Mouse (Mus musculus): ENCODE data around the gene Lama5. TPM values are rescaled to one million over a fixed set of nuclear protein-coding genes. Genes with fewer than 3 reads are reported as not detected.
A peak's percentile ranks its signal among the peaks of the same experiment; 100 is the strongest.

Lama5 gene
- polyA plus RNA-seq, 1 experiment, result 3.2 TPM

DNA sequence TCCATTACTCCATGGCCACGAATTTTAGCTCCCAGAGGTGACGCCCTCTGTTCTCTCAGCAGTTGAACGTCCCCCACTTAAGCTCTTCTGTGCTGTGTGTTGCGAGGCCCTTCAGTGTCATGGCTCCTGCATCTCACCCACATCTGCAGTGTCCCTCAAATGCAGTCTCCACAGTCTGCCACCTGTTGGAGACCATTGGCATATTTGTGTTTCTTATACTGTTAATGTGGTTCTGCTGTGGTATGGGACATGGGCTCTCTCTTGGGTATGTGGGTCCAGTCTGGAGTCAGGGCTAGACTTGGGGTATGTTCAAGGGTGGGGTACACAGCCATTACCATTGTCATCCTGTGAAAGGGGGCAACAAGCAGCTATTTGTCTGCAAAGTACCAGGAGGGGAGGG, 52.5 kb downstream of the Lama5 start:
- H3K4me1 ChIP-seq (ENCODE audit: control insufficient read depth, insufficient read depth, insufficient read length, low read length), result peaks cover 11% of the 10 kb centered on the region
- no peak overlapping the region for H3K27ac ChIP-seq (replicated peaks; ENCODE audit: low read depth, low read length)
- H3K4me3 ChIP-seq (ENCODE audit: insufficient read depth, low read depth, low read length), result peak overlapping the region; percentile 92

DNA sequence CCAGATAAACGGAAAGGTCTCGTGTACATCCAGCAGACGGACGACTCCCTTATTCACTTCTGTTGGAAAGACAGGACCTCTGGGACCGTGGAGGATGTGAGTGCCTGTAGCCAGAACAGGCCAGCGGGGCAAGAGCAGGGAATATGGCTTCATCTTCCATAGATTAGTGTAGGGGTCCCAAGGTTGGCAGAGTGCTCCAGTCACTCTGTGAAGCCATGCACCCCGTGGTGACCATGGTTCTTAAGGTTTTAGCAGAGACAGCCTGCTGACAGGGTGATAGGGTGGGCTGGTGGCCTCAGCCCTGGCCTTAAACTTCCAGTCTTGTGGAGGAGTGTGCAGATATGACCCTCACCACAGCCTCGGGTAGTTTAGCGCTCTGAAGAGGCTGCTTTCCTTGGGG, 53.5 kb downstream of the Lama5 start:
- Histone ChIP-seq H3K4me1 (ENCODE audit: control insufficient read depth, insufficient read depth, insufficient read length, low read length) (peaks cover 11% of the 10 kb centered on the region), H3K4me3 (ENCODE audit: insufficient read depth, low read depth, low read length) (peak overlapping the region; percentile 92), H3K27ac (replicated peaks; ENCODE audit: low read depth, low read length) (peak overlapping the region; percentile 89)

DNA sequence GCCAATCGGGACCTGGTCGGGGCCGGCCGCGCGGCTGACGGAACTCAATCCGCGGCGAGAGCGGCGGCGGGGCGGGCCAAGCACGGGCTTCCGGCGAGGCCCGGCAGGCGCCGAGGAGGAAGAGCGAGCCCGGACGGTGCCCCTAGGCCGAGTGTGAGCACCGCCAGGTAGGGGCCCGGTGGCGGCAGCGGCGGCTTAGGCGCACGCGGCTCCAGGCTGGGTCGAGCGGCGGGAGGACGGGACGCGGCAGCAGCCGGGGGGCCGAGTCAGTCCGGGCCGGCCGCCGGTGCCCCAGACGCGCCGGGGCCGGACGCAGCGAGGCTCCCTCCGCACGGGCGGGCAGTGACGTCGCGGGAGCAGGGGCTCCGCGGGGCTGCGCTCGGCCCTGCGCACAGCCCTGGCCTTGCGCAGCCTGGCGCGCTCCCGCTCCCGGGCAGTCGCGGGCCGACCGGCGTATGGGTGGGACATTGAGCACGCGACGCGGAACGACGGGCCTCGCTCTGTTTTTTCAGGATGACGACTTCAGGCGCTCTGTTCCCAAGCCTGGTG, 54.1 kb downstream of the Lama5 start:
- Histone ChIP-seq H3K27ac (replicated peaks; ENCODE audit: low read depth, low read length) (peak overlapping the region; percentile 89), H3K4me3 (ENCODE audit: insufficient read depth, low read depth, low read length) (peak overlapping the region; percentile 92), H3K4me1 (ENCODE audit: control insufficient read depth, insufficient read depth, insufficient read length, low read length) (peaks cover 11% of the 10 kb centered on the region)

DNA sequence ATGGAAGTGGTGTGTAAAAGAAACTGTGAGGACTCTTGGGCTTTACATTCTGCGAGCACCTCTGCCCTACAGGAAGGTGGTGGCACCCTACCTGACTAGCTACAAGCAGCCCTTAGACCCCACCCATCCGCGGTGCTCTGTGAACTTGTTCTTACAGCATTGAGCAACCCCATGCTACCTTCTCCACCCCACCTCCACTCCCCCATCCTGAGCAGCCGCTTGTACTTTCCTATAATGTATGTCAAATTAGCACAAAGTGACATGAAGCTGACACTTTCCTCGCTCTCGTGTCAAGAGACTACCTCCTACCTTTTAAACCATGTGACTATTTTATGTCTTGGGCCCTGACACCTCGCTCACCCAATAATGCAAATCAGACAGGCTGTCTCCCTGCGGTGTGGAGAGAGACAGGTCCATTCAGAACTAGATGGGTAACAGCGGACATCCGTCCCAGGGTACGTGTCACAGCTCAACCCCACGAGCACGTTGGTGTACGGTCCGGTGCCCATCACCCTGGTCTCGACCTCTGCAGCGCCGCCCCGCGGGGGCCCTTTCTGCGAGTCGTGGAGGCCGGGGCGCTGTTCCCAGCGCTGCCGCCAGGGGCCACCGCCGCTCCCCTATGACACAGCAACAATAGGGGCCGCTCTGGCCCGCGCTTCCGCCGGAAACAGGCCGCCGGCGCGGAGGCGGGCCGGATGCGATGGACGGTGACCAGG, 54.7 kb downstream of the Lama5 start, which contains the start of gene Adrm1:
Adrm1 (plus strand) TSS at position 680 of the 716 bp plus-strand sequence.
- peak within 1 kb of the TSS; percentile 89 for H3K27ac ChIP-seq (replicated peaks; ENCODE audit: low read depth, low read length)

DNA sequence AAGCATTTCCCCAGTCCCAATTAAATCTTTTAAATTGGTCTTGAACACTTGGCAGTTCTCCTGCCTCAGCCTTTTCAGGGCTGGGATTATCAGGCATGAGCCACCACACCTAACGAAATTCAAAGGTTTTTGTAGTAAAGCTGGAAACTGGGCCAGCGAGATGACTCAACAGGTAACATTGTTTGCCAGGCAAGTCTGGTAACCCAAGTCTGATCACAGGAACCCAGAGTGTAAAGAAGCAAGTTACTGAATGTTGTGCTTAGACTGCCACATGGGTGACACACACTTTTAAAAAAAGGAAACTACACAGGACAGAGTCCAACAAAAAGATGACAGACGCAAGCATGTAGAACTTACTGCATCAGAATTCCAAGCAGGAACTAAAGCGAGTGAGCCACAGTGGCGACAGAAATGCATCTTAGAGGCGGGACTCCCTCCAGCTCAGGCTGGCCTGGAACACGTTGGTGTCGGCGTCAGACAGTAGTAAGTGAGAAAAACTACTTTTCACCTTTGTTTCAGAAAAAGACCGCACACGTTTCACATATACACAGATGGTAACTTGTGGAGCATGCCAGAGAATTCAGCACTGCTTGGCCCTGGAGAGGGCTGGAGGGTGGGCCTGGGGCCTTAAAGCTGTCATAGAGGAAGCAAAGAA, 55.4 kb downstream of the Lama5 start:
- Histone ChIP-seq H3K27ac (replicated peaks; ENCODE audit: low read depth, low read length) (no peak overlapping the region), H3K4me3 (ENCODE audit: insufficient read depth, low read depth, low read length) (no peak overlapping the region), H3K4me1 (ENCODE audit: control insufficient read depth, insufficient read depth, insufficient read length, low read length) (peaks cover 11% of the 10 kb centered on the region)

More for the DNA sequence above, 54.7 kb downstream of the Lama5 start, which contains the start of gene Adrm1:
- Histone ChIP-seq H3K4me1 (ENCODE audit: control insufficient read depth, insufficient read depth, insufficient read length, low read length) (peaks cover 11% of the 10 kb centered on the region), H3K4me3 (ENCODE audit: insufficient read depth, low read depth, low read length) (peak within 1 kb of the TSS; percentile 92)

DNA sequence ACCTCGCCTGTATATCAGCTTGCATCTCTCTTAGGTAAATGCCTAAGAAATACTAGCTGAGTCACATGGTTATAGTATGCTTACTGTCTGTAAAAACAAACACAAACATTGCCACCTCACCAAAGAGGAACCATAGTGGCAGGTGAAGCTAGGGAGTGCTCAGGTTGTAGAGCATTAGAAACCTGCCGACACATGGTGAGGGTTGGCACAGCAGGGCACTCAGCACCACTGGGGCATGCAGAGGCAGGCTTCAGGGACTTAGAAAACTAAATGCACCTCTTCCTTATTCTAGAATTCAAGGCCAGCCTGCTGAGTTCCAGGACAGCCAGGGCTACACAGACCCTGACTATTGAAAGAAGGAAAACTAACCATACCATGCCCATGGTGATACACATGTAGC, 58.8 kb downstream of the Lama5 start:
- no peak overlapping the region for H3K27ac ChIP-seq (replicated peaks; ENCODE audit: low read depth, low read length)
- H3K4me1 ChIP-seq (ENCODE audit: control insufficient read depth, insufficient read depth, insufficient read length, low read length), result no peaks in the 10 kb centered on the region
- H3K4me3 ChIP-seq (ENCODE audit: insufficient read depth, low read depth, low read length), result no peak overlapping the region

DNA sequence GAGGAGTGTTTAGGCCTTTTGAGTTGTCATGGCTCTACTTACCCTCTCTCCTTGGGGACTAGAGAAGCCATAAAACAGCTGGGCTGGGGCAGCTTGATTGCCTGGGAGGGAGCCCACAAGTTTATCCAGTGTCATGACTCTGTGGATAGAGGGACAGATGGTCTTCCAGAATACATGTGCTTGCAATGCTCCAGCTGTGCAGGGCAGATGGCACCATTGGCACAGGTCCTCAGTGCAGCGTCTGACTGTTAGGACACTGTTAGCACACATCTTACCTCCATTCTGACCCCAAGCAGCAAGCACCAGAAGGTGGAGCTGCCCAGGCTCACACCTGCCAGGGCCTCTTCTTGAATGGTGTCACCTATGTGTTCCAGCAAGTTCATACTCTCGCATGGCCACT, 59.8 kb downstream of the Lama5 start:
- no peak overlapping the region for H3K4me3 ChIP-seq (ENCODE audit: insufficient read depth, low read depth, low read length)
- H3K4me1 ChIP-seq (ENCODE audit: control insufficient read depth, insufficient read depth, insufficient read length, low read length), result no peaks in the 10 kb centered on the region
- H3K27ac ChIP-seq (replicated peaks; ENCODE audit: low read depth, low read length), result no peak overlapping the region

DNA sequence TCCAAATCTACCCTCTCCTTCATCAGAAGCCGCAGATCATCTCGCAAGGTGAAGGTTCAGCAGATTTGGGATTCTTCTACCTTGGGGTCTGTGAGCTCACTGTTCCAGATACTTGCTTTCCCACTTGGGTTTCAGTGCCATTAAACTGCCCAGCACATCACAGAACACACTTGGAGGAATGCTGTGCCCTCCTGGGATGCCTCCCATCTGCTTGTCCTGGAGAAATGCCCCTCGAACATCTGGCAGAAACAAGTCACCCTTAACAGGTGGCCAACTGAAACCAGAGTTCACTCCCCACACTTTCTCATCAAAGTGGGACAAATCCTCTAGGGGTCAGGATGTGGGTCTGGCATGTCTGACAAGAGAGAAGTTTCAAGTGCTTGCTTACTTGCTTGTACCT, 67.0 kb downstream of the Lama5 start:
- Histone ChIP-seq H3K4me1 (ENCODE audit: control insufficient read depth, insufficient read depth, insufficient read length, low read length) (no peaks in the 10 kb centered on the region), H3K27ac (replicated peaks; ENCODE audit: low read depth, low read length) (no peak overlapping the region)

DNA sequence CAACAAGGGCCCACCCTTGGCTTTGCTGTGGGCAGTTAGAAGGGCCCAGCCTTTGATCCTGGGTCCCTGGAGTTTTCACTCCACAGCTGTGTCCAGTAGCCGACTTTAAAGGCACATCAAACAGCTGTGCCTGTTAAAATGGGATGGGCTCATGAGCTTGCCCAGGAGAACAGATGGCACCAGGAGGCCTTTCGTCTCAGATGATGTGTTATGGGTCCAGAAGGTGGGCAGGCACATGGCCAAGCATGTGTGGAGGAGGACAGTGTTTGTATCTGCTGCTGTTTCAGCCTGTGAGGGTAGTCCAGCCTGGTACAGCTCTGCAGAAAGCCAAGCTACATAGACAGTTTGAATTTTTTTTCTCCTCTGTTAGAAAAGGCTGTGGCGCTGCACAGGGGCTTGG, 70.9 kb downstream of the Lama5 start:
- H3K27ac ChIP-seq (replicated peaks; ENCODE audit: low read depth, low read length), result no peak overlapping the region
- H3K4me1 ChIP-seq (ENCODE audit: control insufficient read depth, insufficient read depth, insufficient read length, low read length), result no peaks in the 10 kb centered on the region
- H3K4me3 ChIP-seq (ENCODE audit: insufficient read depth, low read depth, low read length), result no peak overlapping the region

More for the DNA sequence above, 67.0 kb downstream of the Lama5 start:
- H3K4me3 ChIP-seq (ENCODE audit: insufficient read depth, low read depth, low read length), result no peak overlapping the region

DNA sequence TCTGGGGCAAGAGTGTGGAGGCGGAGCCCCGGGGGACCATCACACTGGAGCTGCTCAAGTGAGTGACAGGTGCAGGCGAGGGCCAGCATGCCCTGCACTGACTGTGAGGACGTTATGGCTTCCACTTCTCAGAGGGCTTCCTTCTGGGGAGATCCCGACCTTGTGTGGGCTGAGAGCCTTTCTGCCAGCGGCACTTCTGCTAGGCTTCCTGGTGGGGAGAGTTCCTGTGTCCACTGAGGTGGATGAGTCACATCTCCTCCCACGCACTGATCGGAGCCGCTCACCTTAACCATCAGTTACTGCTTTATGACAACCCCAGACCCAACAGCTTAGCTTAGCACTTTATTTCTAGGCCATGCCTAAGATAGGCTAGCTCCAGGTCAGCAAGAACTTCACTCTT, 77.1 kb downstream of the Lama5 start:
- H3K4me3 ChIP-seq (ENCODE audit: insufficient read depth, low read depth, low read length), result no peak overlapping the region
- no peaks in the 10 kb centered on the region for H3K4me1 ChIP-seq (ENCODE audit: control insufficient read depth, insufficient read depth, insufficient read length, low read length)

DNA sequence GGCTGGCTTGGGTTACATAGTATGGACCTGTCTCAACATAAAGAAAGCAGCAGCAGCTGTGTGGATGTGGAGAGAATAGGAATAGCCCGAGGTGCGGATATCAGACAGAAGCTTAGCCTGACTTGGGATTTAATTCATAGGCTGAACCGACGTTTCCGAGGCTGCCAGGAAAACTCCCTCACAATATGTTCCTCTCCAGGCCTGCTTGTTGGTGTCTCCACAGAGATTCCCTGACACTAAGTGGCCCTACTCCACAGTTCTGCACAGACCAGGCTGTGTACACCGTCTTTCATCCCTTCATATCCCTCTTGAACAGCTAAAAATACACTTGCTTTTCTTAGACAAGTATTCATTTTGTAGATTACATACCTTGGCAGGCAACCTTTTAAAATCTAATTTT, 78.3 kb downstream of the Lama5 start:
- no peaks in the 10 kb centered on the region for H3K4me1 ChIP-seq (ENCODE audit: control insufficient read depth, insufficient read depth, insufficient read length, low read length)
- no peak overlapping the region for H3K4me3 ChIP-seq (ENCODE audit: insufficient read depth, low read depth, low read length)
- no peak overlapping the region for H3K27ac ChIP-seq (replicated peaks; ENCODE audit: low read depth, low read length)

More for the DNA sequence above, 77.1 kb downstream of the Lama5 start:
- H3K27ac ChIP-seq (replicated peaks; ENCODE audit: low read depth, low read length), result no peak overlapping the region

DNA sequence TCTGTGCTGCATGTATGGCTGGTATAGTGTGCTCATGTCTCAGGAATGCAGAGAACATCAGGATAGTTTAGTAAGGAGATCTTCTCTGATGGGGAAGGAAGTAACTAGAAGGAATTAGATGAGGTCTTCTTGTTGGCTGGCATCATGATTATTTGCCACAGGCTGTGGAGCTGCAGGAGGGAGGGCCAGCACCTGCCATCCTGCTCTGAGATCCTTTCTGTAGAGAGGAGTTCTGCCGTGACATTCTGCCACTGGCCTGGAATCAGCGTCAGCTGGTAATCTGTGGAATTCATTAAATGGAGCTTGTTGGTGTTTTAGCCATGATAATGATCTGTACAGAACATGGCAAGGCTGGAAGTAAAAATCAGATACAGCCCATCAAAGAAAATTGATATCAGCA, 79.6 kb downstream of the Lama5 start:
- Histone ChIP-seq H3K27ac (replicated peaks; ENCODE audit: low read depth, low read length) (no peak overlapping the region), H3K4me1 (ENCODE audit: control insufficient read depth, insufficient read depth, insufficient read length, low read length) (no peaks in the 10 kb centered on the region), H3K4me3 (ENCODE audit: insufficient read depth, low read depth, low read length) (no peak overlapping the region)

DNA sequence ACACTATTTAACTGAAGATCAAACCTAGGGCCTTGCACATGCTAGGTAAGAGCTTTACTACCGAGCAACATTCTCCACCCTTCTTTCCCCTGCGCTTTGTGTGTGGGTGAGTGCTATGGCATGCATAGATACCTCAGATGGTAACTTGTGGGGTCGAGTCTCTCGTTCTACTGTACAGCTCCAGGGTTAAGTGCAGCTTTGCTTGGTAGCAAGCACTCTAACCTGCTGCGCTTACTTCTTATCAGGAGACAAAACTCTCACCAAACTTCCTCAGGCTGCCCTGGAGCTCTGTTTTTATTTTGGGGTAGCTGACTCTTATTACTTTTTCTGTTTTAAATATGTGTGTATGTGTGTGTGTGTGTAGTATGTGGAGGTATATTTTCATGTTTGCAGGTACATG, 90.2 kb downstream of the Lama5 start:
- Histone ChIP-seq H3K4me3 (ENCODE audit: insufficient read depth, low read depth, low read length) (no peak overlapping the region), H3K27ac (replicated peaks; ENCODE audit: low read depth, low read length) (no peak overlapping the region), H3K4me1 (ENCODE audit: control insufficient read depth, insufficient read depth, insufficient read length, low read length) (peaks cover 9% of the 10 kb centered on the region; the same call in 1 of the 2 replicates)

DNA sequence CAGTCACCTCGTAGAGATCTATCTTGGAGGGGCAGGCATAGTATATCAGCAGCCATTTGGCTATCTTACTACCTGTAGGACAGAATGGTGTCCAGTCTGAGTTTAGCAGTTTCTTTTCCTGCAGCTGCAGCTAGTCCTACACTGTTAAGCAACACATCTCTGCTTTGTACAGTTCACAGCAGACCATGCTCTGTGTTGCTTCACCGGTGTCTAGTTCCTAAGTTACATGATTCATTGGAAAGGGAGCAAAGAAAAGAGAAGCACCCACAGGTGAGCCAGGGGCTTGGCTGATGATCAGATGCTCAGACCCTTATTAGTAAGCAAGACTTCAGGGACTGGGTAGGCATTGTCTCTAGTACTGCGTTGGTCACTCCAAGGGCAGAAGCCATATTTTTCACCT, 91.7 kb downstream of the Lama5 start:
- peaks cover 9% of the 10 kb centered on the region; the same call in 1 of the 2 replicates for H3K4me1 ChIP-seq (ENCODE audit: control insufficient read depth, insufficient read depth, insufficient read length, low read length)
- no peak overlapping the region for H3K4me3 ChIP-seq (ENCODE audit: insufficient read depth, low read depth, low read length)
- no peak overlapping the region for H3K27ac ChIP-seq (replicated peaks; ENCODE audit: low read depth, low read length)

DNA sequence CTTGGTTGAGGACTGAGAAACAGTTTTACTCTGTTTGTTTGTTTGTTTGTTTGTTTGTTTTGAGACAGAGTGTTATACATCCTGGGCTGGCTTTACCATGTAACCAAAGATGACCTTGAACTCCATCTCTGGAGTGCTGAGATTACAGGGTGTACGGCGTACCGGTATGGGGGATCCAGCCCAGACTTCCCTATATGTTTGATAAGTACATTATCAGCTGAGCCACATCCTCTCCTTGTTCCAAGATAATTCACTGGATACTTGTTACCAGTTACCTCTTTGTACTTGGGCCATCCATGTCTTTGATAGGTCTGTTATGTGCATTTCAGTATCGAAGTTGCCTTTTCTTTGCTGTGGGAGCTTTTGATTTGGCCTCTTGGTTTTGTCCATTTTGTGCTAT, 92.4 kb downstream of the Lama5 start:
- peaks cover 9% of the 10 kb centered on the region; the same call in 1 of the 2 replicates for H3K4me1 ChIP-seq (ENCODE audit: control insufficient read depth, insufficient read depth, insufficient read length, low read length)
- no peak overlapping the region for H3K4me3 ChIP-seq (ENCODE audit: insufficient read depth, low read depth, low read length)
- H3K27ac ChIP-seq (replicated peaks; ENCODE audit: low read depth, low read length), result no peak overlapping the region
